Mouse (Mus musculus) midbrain, embryonic 11.5 days (tissue): ENCODE measurements around the gene 2310030G06Rik. TPM values are rescaled to one million over a fixed set of nuclear protein-coding genes. Genes with fewer than 3 reads are reported as not detected.

Experiments
- ATAC-seq: fragments of 200-750 bp; cut with Nextera tagmentation; 2 replicates; pipeline ENCODE4 v1.8.0; 2017; ENCODE audit warnings: moderate TSS enrichment, moderate library complexity; ENCODE audit not compliant: low FRiP score
- DNase-seq: peaks from one replicate; pipeline ENCODE4 v3.0.0; 2015; ENCODE audit warnings: low spot score; ENCODE audit errors: missing footprints
- H3K27ac ChIP-seq: fragments of 300-500 bp; sonication (generic); 2 replicates; pipeline ENCODE4 v1.5.1; 2014; ENCODE audit warnings: low read depth, low read length
- H3K27me3 ChIP-seq: fragments of 300-500 bp; sonication (generic); 2 replicates; pipeline ENCODE4 v1.6.1; 2014; ENCODE audit warnings: mild to moderate bottlenecking, low read length, moderate library complexity, mixed read lengths; ENCODE audit not compliant: control insufficient read depth, insufficient read depth
- H3K36me3 ChIP-seq: fragments of 300-500 bp; sonication (generic); 2 replicates; pipeline ENCODE4 v1.6.1; 2014; ENCODE audit warnings: mild to moderate bottlenecking, low read length, moderate library complexity, mixed read lengths; ENCODE audit not compliant: control insufficient read depth, insufficient read depth
- H3K4me1 ChIP-seq: fragments of 300-500 bp; sonication (generic); 2 replicates; pipeline ENCODE4 v1.6.1; 2014; ENCODE audit warnings: low read length; ENCODE audit not compliant: control insufficient read depth, insufficient read depth
- H3K4me2 ChIP-seq: fragments of 300-500 bp; sonication (generic); 2 replicates; pipeline ENCODE4 v1.6.1; 2014; ENCODE audit warnings: mild to moderate bottlenecking, moderate library complexity
- H3K4me3 ChIP-seq: fragments of 300-500 bp; sonication (generic); 2 replicates; pipeline ENCODE4 v1.5.1; 2014; ENCODE audit warnings: low read depth, low read length
- H3K9ac ChIP-seq: fragments of 300-500 bp; sonication (generic); 2 replicates; pipeline ENCODE4 v1.6.1; 2014; ENCODE audit warnings: low read length
- H3K9me3 ChIP-seq: fragments of 300-500 bp; sonication (generic); 2 replicates; pipeline ENCODE4 v1.6.1; 2016; ENCODE audit warnings: low read length; ENCODE audit not compliant: control insufficient read depth
- WGBS: fragments of 180-500 bp; shearing (Covaris S2); extraction: QIAGEN DNeasy Blood & Tissue Kit; methylation state at CpG from one replicate; pipeline ENCODE4 v1.1.7; 2014; 5-methylcytosine and 5-hydroxymethylcytosine counted together
- polyA plus RNA-seq: library from polyadenylated mRNA; unstranded; fragments of >200 nt; fragmentation: Nextera tagmentation; extraction: Ambion mirVana; gene quantifications from 2 replicates; pipeline ENCODE4 v1.2.1, GENCODE M21; 2014

The 2310030G06Rik gene
- polyA plus RNA-seq = 0.88 and 1.2 TPM in 2 replicates

DNA sequence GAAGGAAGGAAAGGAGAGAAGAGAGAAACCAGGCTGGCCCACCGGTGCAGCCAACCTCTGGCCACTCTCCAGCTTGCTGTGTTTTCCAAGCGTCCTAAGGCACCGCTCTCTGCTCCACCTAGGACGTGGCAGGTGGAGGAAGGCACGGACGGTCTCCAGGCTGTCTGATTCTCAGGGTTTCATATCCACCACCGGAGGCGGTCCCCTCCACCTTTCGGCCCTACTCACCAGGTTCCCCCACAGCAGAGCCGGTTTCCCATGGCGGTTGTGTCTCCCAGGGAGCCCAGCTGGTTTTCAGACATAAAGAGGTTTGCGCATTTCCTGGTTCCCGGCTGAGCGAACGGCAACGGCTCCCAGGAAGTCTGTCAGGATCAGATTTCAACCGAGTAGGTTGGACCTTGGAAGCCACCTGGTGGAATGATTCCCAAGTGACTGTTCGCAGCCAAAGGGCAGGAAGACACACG is at the start of gene 2310030G06Rik:
TSS of gene 2310030G06Rik (minus strand) at position 323 of the 464 bp plus-strand sequence.
- Histone ChIP-seq H3K9me3 (no peaks in the 10 kb centered on the region), H3K36me3 (no peaks in the 10 kb centered on the region), H3K4me1 (peaks cover 2% of the 10 kb centered on the region; the same call in 1 of the 2 replicates), H3K4me2 (peak within 1 kb of the TSS; percentile 53), H3K27me3 (no peaks in the 10 kb centered on the region; the same call in 1 of the 2 replicates), H3K4me3 (peak within 1 kb of the TSS; percentile 28), H3K27ac (no peak within 1 kb of the TSS), H3K9ac (peak within 1 kb of the TSS; percentile 59)
- peak; percentile 82 for DNase-seq
- no peak for ATAC-seq
- 1% methylated on average over 19 of the region's 19 CpGs for WGBS

- Histone ChIP-seq H3K4me2 (no peak overlapping the region), H3K27ac (no peak overlapping the region), H3K4me3 (no peak overlapping the region), H3K9me3 (no peaks in the 10 kb centered on the region), H3K27me3 (no peaks in the 10 kb centered on the region), H3K4me1 (no peaks in the 10 kb centered on the region), H3K36me3 (peaks cover 5% of the 10 kb centered on the region; the same call in 1 of the 2 replicates), H3K9ac (no peak overlapping the region)
- ATAC-seq (no peak), DNase-seq (no peak)
- WGBS = 91% methylated on average over 3 of the region's 3 CpGs
Measured at GRCm38 (mm10) chr9:50795266-50795665, 48.9 kb upstream of the 2310030G06Rik start.

GRCm38 (mm10) chr9:50782155-50782554 is 35.8 kb upstream of the 2310030G06Rik start:
- WGBS = 61% methylated on average over 2 of the region's 2 CpGs
- no peaks in the 10 kb centered on the region for H3K9me3 ChIP-seq
- H3K27ac ChIP-seq = no peak overlapping the region
- DNase-seq (peak; percentile 86), ATAC-seq (no peak)
- no peak overlapping the region for H3K4me3 ChIP-seq
- no peaks in the 10 kb centered on the region for H3K27me3 ChIP-seq
- no peak overlapping the region for H3K4me2 ChIP-seq
- H3K36me3 ChIP-seq = peaks cover 11% of the 10 kb centered on the region; the same call in 1 of the 2 replicates
- no peaks in the 10 kb centered on the region for H3K4me1 ChIP-seq
- H3K9ac ChIP-seq = no peak overlapping the region

DNA sequence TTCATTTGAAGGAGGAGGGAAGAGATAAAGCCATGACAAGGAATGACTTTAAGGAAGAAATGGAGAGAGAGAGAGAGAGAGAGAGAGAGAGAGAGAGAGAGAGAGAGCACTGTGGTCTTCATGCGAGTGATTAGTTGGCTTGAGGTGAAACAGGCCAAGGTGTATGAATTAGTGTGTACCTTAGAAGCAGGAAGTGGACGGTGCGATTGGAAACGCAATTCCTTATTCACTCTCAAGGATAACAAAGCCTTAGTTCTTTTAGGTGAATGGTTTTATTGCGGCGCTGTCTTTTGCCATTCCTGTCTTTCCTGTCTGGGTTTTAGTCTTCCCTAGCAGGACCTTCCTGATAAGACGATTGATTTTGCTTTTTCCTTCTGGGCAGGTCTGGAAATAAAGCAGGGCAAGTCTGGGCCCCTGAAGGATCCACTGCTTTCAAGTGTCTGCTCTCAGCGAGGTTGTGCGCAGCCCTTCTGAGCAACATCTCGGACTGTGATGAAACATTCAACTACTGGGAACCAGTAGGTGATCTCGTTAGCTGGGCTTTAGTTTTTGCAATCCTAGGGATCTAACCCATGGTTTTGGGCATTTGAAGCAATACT is 29.9 kb upstream of the 2310030G06Rik start:
- Histone ChIP-seq H3K27ac (no peak overlapping the region), H3K36me3 (peaks cover 3% of the 10 kb centered on the region; the same call in 1 of the 2 replicates), H3K4me3 (peak overlapping the region; percentile 92), H3K27me3 (no peaks in the 10 kb centered on the region), H3K4me2 (peak overlapping the region; percentile 85), H3K4me1 (peaks cover 10% of the 10 kb centered on the region), H3K9me3 (no peaks in the 10 kb centered on the region), H3K9ac (peak overlapping the region; percentile 91)
- WGBS = 74% methylated on average over 11 of the region's 11 CpGs
- no peak for ATAC-seq
- DNase-seq = no peak

DNA sequence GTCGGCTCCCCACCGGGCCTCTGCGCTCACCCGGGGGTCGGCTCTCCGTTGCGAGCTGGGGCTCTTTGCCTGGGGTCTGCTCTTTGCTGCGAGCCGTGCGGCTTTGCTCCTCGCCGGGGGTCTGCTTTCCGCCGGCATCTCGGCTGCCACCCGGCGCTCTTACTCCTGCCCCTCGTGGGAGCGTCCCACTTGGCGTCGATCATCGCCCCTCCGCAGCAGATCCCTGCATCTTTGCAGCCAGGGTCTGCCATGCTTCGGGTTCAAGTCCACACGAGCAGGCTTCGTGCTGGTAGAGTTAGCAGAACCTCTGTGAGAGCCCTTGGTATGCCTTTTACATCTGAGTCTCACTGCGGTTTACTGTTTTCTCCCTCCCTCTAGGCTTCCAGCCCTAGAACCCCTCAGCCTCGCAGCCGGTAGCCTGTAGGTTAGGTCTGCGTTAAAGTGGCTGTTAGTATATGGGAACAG is 29.4 kb upstream of the 2310030G06Rik start:
- DNase-seq (peak; percentile 95), ATAC-seq (peak; percentile 45)
- H3K27ac ChIP-seq = peak overlapping the region; percentile 55

DNA sequence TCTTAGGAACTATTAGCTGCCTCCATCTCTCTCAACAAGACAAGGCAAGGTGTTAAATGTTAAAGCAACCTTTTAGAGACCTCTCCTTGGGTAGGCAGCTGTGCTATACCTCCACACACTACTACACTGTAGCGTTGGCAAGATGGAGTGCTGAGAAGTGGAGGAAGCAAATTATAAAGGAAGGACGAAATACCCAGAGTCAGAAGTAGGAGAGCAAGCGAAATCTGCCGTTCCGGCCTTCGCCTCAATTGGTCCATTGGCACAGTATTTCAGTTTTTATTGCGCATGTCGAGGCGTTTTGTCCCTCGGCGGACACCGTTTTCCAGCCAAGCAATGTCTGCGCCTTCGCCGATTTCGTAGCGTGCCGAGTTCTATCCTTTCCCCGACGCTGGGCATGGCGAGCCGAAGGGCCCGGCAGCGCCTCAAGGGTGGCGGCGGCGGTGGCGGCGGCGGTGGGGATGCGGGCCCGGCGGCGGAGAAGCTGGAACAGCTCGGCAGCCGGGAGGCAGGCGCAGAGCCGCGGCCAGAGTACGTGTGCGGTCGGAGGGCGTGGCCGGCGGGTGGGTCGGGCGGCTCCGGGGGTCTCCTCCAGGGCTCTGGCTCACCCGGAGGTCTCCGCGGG is 28.8 kb upstream of the 2310030G06Rik start, which contains the start of the genes Alg9 and 1110032A03Rik:
TSS of gene Alg9 (plus strand) at position 29 of the 622 bp plus-strand sequence.
TSS of gene 1110032A03Rik (minus strand) at position 530 of the 622 bp plus-strand sequence.
- H3K36me3 ChIP-seq = no peaks in the 10 kb centered on the region
- peak within 1 kb of the TSS; percentile 91 for H3K9ac ChIP-seq
- H3K9me3 ChIP-seq = no peaks in the 10 kb centered on the region
- H3K4me3 ChIP-seq = peak within 1 kb of the TSS; percentile 92
- H3K27ac ChIP-seq = peak within 1 kb of the TSS; percentile 55
- no peaks in the 10 kb centered on the region for H3K27me3 ChIP-seq
- ATAC-seq (peak; percentile 91), DNase-seq (peak; percentile 98)
- under 1% methylated on average over 41 of the region's 51 CpGs for WGBS
- H3K4me2 ChIP-seq = peak within 1 kb of the TSS; percentile 85
- peaks cover 10% of the 10 kb centered on the region for H3K4me1 ChIP-seq

More for the DNA sequence above, 29.4 kb upstream of the 2310030G06Rik start:
- under 1% methylated on average over 30 of the region's 30 CpGs for WGBS
- no peaks in the 10 kb centered on the region for H3K9me3 ChIP-seq
- H3K36me3 ChIP-seq = peaks cover 3% of the 10 kb centered on the region; the same call in 1 of the 2 replicates
- H3K9ac ChIP-seq = peak overlapping the region; percentile 91
- peaks cover 10% of the 10 kb centered on the region for H3K4me1 ChIP-seq
- no peaks in the 10 kb centered on the region for H3K27me3 ChIP-seq
- H3K4me2 ChIP-seq = peak overlapping the region; percentile 85
- H3K4me3 ChIP-seq = peak overlapping the region; percentile 92

GRCm38 (mm10) chr9:50774026-50774462 is 27.7 kb upstream of the 2310030G06Rik start:
- no peaks in the 10 kb centered on the region for H3K27me3 ChIP-seq
- whole genome bisulfite sequencing = 85% methylated on average over 4 of the region's 4 CpGs
- H3K9me3 ChIP-seq = no peaks in the 10 kb centered on the region
- H3K27ac ChIP-seq = no peak overlapping the region
- ATAC-seq = no peak
- peak overlapping the region; percentile 85; the same call in 1 of the 2 replicates for H3K4me2 ChIP-seq
- peaks cover 10% of the 10 kb centered on the region for H3K4me1 ChIP-seq
- no peaks in the 10 kb centered on the region for H3K36me3 ChIP-seq
- H3K9ac ChIP-seq = no peak overlapping the region
- H3K4me3 ChIP-seq = no peak overlapping the region
- DNase-seq = no peak

DNA sequence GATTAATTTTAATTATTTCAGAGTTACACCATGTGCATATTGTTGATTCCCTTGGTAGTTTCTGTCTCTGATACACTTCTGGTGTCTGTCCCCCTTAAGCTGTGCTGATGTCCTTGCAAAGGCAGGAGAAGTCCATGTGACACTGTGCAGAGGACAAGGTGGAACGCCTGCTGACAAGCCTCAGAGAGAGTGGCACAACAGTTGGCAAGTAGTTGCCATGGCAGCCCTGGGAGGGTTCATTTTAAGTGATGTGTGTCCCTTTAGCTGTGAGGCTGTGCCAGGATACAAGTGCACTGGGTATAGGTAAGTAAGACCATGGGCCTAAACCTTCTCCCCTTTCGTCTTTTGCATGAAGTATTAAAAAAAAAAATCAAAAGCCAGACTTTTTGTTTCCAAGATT is 23.7 kb upstream of the 2310030G06Rik start:
- no peak for ATAC-seq
- DNase-seq = no peak
- 87% methylated on average over 2 of the region's 2 CpGs for WGBS
- Histone ChIP-seq H3K27ac (no peak overlapping the region), H3K9ac (no peak overlapping the region), H3K9me3 (no peaks in the 10 kb centered on the region), H3K36me3 (no peaks in the 10 kb centered on the region), H3K4me1 (peaks cover 6% of the 10 kb centered on the region), H3K27me3 (no peaks in the 10 kb centered on the region), H3K4me3 (no peak overlapping the region), H3K4me2 (no peak overlapping the region)
